Mouse (Mus musculus): Measurements from ENCODE around the gene Prkrip1.
"Not testable (repeated sequence)": the region's sequence is repeated elsewhere in the genome, so short reads cannot be mapped to it uniquely, and the experiment has no call there.

Prkrip1 gene

DNA sequence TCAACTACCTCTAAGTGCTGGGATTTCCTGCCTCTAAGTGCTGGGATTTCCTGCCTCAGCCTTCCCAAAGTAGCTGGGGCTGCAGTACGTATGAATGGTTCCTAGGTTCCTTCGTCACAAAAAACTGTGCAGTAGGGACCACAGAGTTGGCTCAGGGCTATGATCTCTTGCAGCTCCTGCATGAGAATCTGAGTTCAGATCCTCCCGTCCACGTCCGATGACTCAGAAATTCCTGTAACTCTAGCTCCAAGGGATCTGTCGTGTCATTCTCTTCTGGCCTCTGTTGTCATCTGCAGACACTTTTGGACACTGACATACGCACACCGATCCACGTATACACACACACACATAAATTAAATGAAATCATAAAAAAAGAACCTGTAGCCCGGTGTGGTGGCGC lies 14.0 kb upstream of the Prkrip1 start:
- in situ Hi-C loops (cut with MboI, MseI) = no loop called here

- in situ Hi-C loops (cut with MboI, MseI) = not testable (repeated sequence)
These were observed 12.8 kb upstream of the Prkrip1 start for GRCm38 (mm10) chr5:136211341-136212102.

DNA sequence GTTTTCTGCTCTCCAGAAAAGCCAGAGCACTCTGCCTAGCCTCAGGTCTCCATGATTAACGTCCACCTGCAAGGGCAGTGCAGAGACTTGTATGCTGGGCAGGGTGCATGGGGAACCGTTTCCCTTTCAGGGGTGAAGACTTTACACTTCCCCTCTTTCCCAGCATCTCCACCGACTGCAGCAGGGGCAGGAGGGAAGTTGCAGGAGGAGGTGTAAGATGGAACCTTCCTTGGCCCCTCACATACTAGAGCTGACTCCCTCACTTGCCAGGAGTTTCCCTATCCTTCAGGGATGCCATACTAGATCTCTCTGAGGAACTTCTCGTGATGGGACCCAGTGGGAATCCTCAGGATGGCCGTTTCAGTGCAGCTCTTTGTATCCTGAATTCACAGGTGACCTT lies 11.8 kb upstream of the Prkrip1 start:
- in situ Hi-C loops (cut with MboI, MseI) = no loop called here

GRCm38 (mm10) chr5:136201832-136202231 lies 3.1 kb upstream of the Prkrip1 start:
- in situ Hi-C loops (cut with MboI, MseI) = no loop called here

- in situ Hi-C loops (cut with MboI, MseI) = loop anchor here (10.0 kb wide), 1 partner anchor 45 kb away; the partner anchor contains the start of gene Sh2b2 (in 2 of the 2)
These were observed 763 bp upstream of the Prkrip1 start for GRCm38 (mm10) chr5:136199526-136199925.

DNA sequence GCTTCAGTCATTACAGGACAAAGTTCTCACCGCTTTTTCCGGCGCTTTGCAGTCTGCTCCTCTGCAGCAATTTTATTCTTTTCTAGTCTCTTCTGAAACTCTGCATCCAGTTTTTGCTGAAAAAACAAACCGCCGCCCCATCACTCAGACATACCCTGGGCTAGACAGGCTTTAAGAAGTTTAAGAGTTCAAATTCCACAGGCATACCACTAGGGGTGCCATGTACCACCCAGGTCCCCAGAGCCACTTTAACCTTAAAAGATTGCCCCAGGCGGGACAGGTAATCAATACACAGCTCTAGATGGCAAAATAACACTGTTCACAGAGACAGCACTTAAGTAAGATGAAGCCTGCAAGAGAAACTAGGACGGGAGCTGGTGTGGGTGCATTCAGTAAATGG lies 6.9 kb downstream of the Prkrip1 start:
- in situ Hi-C loops (cut with MboI, MseI) = loop anchor here (10.0 kb wide), 1 partner anchor 53 kb away; the partner anchor contains the start of gene Sh2b2 (in 2 of the 2)

DNA sequence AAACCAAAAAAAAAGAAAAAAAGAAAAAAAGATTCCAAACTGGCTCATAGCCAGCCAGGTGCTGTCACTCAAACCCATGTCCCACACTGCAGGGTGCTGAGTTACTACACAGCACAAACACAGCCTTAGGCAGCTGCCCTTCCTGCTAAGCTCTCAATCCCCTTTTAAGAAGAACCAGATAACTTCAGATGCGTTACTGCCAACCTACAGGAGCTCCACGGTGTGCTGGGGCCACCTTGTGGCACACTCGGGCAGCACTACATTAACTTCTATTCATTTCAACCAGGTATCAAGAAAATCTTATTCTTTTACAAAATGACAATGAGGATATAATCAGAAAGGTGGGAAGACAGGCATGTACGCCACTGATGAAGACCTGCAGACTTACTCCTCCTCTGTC lies 12.0 kb downstream of the Prkrip1 start:
- in situ Hi-C loops (cut with MboI, MseI) = loop anchor here in 1 of 2 experiments (5.0 kb wide), 1 partner anchor 84 kb away; no protein-coding TSS in a partner anchor

GRCm38 (mm10) chr5:136183766-136184165 lies 15.0 kb downstream of the Prkrip1 start:
- in situ Hi-C loops (cut with MboI, MseI) = no loop called here

DNA sequence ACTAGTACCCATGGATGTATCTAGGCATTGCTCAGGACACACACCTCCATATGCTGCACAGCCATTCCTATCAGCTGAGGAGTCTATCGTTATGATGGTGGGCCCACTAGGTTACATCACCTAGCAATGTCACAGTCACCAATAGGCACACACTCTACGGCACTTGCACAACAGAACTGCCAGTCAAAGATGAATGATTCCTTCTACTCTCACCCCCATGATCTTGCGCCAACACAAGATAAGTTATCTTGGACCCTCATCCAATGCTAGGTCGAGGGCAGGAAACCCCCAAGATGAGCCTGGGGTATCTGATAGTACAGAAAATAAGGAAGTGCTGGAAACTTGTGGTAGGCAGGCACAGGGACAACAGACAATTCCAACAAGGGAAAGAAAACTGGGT lies 15.9 kb downstream of the Prkrip1 start:
- in situ Hi-C loops (cut with MboI, MseI) = no loop called here

GRCm38 (mm10) chr5:136182049-136182448 lies 16.7 kb downstream of the Prkrip1 start:
- in situ Hi-C loops (cut with MboI, MseI) = no loop called here

GRCm38 (mm10) chr5:136181197-136181596 lies 17.6 kb downstream of the Prkrip1 start:
- in situ Hi-C loops (cut with MboI, MseI) = no loop called here

DNA sequence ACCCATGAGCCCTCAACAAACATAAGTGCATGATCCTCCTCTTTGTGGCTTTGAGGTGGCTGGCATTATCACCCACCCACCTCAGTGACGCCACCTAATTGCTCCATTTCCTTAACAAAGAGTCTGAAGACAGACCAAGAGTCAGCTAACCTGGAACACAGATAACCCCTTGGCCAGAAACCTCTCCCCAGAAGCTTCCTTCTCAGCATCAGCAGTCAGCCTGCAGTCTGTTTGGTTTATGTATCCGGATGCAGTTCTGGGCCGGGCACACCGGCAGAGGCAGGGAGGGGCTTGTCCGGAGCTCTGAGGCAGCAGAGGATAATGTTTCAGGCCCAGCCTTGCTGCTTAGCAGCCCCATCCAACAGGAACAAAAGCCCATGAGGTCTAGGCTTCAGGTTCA lies 19.2 kb downstream of the Prkrip1 start:
- in situ Hi-C loops (cut with MboI, MseI) = no loop called here

DNA sequence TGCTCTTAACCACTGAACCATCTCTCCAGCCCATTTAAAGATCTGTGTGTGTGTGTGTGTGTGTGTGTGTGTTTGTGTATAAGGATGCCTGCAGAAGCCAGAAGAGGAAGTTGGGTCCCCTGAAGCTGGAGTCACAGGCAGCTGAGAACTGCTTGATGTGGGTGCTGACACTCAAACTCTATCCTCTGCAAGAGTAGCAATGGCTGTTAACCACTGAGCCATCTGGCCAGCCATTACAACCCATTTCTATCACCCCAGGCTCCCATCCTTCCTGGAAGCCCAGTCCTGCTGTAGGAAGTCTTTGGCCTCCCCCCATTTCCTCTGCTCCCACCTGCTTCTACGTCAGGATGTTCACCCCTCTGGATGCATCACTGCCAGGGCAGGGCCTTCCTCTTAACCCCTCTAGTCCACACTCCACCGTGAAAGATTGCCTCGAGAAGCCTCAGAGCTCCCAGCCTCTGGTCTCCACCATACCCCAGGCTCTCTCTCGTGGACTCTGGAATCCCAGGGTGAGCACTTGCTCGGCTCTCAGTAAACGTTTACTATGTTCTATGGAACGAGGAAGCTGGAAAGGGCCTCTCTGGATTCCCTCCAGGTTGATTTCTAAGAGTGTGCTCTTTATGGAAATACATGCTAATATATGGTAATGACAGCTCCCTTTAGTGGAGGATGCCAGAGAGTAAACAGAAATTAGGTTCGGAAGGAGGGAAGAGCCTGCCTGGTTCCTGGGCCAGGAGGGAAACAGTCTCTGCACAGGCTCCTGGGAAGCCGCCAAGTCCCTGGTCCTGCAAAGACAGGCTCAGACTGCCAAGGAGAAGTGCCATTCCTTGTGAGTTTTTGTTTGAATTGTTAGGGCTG lies 24.9 kb downstream of the Prkrip1 start:
- in situ Hi-C loops (cut with MboI, MseI) = no loop called here

- in situ Hi-C loops (cut with MboI, MseI) = no loop called here
These were observed 25.8 kb downstream of the Prkrip1 start for GRCm38 (mm10) chr5:136172939-136173338.

DNA sequence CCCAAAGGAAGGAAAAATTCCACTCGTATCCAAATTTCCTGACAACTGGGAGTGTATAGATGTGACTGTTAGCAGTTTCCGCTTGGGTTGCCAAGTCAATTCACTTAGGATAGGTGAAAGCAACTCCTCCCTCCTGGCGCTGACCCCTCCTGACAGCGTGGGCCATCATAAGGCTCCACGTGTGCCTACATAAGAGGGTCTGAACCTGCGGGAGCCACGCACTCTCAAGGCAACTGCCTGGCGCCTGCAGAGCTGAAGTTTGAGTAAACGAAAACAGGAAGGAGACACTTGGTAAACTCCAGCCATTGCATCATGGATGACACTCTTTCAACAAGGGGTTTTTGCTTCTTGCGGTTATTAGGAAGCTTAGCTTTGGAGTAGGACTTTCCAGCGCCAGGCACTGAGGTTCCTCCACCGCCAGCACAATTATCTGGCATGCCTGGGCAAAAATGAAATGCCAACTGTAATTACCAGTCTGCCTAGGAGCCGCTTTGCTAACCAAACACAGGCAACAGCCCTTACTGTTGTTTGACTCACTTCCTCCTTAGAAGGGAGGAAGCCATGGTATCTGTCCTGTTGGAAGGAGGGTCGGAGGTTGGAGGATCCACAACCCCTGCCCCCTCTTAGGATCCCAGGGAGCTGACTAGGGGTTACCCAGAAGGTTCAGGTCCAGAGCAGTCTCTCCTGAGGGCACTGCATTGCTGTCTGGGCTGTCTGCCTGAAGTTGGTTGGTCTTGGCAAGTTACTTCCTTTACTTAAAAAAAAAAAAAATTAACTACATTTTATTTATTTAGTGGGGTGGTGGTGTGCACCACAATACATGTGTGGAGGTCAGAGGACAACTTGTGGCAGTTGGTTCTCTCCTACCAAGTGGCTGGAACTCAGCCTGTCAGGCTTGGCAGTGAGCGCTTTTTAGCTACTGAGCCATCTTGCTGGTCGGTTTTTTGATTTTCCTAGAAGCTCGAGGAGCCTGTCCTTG lies 27.1 kb downstream of the Prkrip1 start:
- in situ Hi-C loops (cut with MboI, MseI) = no loop called here

DNA sequence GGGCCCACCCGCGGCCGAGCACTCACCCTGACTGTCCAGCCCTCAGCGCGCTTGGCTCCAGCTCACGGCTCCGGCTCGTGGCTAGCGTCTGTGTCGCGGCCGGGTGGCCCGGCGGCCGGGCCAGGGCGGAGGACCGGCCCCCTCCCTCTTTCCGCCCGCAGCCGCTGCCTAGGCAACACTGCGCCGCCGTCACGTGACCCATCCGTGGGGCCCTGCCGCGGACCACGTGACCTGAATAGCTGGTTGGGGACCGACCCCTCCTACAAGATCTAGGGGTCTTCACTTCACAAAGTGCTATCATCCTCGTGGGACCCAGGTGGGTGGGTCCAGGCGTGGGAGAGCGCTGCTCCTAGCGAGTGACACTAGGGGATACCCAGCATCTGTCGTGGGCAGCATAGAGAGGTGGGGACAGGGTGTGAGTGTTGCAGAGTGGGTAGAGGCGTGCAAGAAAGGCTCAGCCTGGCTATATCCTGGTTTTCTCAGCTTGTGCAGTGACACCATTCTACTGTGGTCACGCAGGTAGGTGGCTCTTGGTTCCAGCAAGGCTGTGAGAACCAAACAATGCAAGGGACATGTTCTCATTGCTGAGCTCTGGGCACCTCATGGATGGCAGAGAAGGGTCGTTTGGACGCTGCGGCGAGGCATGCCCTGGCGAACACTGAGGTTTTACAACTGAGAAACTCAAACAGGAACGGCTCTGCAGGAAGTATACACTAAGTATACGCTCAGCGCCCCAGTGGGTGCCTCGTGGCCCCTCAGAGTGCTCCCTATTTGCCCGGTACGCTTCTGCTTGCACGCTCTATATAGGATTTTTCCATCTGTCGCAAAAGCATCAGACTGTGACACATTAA lies 28.0 kb downstream of the Prkrip1 start, which contains the start of gene Orai2:
Orai2 (minus strand) TSS at position 202 of the 851 bp plus-strand sequence.
- in situ Hi-C loops (cut with MboI, MseI) = no loop called here

DNA sequence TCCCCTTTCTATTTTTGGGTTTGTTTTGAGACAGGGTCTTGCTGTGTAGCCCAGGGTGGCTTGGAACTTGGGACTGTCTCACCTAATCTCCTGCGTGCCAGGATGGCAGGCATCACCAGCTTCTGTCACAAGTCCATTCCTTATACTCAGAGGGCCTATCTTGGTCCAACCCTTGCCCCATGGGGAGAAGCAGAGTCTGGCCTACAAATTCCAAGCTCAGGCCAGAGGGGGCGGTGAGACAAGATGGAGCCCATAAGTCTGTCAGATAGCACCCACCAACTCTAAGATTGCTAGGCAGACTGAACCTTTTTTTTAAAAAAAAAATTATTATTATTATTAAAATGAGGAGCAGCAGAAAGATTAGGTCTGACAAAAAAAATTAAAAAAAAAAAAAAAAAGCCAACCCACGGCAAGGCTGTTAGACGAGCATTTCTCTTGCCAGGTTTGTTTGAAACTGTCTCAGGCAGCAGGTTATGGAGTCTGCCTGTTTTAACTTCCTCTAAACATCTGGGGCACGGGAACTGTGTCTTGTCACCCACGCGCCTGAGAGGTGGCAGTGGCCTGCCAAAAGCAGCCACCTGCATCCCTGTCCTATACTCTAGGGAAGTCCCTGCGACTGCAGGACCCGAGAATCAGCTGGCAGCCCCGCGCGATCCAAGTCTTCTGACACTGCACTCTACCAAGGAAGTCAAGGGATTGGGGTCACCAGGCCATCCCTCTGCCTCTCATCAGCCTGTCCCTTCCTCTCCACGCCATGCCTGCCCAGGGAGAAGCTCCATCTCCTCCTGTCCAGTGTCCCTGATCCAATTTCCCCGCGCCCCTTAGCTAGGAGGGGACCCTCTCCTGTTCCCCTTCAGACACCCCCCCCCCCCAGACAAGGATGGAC lies 28.9 kb downstream of the Prkrip1 start:
- in situ Hi-C loops (cut with MboI, MseI) = no loop called here

DNA sequence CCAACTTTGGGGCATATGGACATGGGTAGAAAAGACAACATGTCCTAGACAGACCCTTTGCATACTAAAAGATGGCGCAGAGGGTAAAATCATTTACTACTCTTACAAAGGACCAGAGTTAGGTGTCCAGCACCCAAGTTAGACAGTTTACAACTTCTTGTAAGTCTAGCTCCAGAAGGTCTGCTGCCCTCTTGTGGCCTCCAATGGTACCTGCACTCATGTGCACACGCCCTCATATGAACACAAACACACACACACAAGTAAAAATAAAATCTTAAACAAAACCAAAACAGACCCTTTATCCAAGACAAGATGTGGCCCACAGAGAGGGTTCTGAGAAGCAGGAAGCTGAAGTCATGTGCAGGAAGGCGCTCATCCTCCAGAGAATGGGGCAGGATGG lies 30.7 kb downstream of the Prkrip1 start:
- in situ Hi-C loops (cut with MboI, MseI) = no loop called here

GRCm38 (mm10) chr5:136167296-136167695 lies 31.5 kb downstream of the Prkrip1 start:
- in situ Hi-C loops (cut with MboI, MseI) = no loop called here
